Mouse (Mus musculus) embryo, embryonic 10.5 days (tissue): Measurements from ENCODE around the gene Uggt2.
"Not testable (repeated sequence)": the region's sequence is repeated elsewhere in the genome, so short reads cannot be mapped to it uniquely, and the experiment has no call there.

Experiments
- DNase-seq: peaks from one replicate; pipeline ENCODE4 v3.0.0-alpha.2; 2015; ENCODE audit warnings: low spot score

Gene Uggt2

DNA sequence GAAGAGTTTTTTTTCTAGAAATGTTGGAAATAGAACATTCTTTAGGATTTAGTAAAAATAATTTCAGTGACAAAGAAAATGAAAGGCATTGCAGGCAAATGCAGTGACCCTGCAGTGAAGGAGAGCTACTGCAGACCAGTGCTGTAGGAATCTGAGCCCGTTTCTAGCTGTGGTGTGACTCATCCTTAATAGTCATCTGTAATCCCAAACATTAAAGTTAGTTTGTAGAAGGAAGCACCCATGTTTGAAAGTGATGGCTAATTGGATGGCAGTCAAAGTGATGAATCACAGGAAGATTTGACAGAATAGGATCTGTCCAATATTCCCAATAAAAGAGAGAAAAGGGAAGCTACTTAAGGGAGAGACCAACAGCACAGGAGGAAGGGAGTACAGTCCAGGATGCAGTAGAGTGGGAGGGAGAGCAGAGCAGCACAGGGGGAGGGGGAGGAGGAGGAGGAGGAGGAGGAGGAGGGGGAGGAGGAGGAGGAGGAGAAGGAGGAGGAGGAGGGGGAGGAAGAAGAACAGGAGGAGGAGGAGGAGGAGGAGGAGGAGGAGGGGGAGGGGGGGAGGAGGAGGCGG is 71.5 kb downstream of the Uggt2 start:
- DNase-seq: no peak

DNA sequence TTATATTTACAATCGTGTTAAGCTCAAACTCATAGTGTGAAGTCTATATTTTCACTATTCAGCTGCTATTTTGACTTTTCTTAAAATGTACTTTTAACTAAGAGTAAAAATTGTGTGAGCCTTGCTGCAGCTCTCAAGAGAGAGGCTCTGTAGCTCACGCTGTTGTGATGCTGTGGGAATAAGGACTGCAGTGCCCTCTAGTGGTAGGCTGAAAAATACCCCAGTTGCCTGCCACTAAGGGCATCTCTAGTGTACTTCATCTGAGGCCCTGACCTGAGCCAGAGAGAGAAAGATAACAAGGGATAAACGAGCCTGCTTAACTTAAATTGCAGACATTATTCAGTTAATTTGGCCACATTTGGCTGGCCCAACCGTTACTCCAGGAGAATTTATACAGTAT is 72.1 kb downstream of the Uggt2 start:
- DNase-seq: peak; percentile 81

DNA sequence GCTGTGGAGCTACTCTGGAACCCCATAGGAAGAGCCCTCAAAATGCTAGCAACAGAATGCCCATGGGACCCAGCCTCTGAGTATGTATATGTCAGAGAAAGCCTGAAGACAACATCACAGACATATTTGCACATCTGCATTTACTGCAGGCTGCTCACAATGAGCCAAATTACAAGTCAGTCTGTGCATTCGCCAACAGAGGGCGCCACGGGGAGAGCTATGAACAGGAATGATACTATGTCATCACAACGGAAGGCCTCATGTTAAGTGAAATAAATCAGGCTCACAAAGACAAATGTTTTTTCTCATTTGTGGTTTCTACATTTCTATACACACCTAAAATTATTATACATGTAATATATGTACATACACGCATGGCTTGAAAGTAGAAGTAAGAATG is 73.3 kb downstream of the Uggt2 start:
- peak; percentile 56 for DNase-seq

DNA sequence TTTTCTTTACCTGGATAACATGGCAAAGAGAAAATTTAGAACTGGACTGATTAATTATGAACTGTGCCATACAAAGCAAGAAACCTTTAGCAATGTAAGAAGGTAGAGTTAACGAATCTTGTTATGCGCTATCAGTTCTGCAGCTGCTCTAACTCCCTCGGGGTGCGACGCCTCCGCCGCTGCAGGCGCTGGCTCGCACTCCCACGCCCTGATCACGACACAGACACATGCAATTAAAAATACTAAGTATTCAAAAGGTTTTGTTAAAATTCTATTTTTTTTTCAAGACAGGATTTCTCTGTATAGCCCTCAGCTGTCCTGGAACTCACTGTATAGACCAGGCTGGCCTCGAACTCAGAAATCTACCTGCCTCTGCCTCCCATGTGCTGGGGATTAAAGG is 85.7 kb downstream of the Uggt2 start:
- DNase-seq: no peak

DNA sequence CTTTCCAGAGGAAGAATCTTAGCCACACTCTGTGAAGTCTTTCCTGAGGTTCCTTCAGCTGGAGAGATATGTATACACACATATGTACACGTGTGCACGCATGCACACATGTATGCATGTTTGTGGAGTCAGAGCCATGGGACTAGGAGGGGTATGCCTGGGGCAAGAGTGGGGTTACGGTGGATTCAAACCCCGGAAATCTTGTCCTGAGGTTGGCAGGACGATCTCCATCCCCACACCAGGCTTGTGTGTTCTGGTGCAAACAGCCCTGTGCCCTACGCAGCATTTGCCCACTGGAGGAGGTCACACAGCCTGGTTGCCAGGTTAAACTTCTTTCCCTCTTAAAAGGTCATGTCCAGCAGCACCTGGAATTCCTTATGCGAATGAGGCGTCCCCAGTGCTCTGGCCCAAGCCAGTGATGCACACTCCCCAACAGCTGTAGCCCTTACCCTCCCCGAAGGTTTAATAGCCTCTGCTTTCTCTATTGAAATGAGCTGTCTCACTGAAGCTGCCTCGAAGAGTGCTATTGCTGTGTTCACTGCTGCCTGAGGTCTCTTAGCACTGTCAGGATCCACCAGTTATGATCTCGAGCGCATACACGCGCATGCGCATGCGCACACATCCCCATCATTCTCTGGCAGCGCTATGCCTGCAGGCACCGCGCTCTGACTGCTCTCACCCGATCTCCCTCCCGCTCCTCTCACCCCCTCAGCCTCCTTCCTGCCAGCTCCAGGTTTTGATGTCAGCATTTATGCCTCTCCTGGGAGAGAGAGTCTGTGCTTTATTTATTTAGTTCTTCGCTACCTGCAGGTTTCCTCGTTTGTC is 86.4 kb downstream of the Uggt2 start:
- DNase-seq: peak; percentile 55

DNA sequence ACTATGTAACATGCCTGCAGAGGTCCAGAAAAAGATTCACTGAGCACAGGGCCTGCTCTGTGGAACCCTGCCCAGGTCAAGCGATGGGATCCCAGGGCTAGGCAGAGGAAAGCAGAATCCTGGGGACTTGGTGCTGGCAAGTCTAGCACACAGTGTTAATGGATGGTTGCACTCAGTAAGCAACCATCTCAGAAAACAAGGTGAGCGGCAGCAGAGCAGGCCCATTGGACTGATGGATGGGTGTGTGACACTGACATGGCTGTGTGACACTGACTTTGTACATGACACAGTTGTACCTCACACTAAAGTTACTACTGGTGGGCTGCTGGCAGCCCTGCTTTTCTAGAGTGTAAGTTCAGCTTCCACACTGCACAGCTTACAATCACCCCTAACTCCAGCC is 89.7 kb downstream of the Uggt2 start:
- no peak for DNase-seq

DNA sequence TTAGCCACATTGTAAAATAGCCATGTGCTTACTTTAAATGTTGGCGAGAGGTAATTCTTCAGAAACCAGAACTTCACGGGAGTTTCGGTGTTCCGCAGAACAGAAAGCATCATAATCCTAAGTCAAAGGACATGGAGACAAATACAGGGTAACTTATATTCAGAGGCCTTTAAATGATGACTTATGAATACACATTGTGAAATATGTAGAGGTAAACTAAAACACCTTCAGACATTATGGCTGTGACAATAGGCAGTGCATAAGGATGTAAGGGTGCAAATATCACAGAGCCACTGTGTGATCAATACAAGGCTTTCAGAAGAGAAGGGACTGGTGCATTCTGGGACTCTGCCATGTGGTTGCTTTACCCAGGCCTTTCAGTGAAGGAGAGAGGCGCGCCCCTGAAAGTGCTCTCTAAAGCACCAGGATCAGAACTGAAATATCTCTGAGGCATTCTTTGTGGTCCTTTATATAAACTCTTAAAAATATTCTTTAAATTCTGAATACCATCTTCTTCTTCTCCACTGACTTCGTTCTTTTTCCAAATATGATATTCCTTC is 91.1 kb downstream of the Uggt2 start:
- DNase-seq: no peak

DNA sequence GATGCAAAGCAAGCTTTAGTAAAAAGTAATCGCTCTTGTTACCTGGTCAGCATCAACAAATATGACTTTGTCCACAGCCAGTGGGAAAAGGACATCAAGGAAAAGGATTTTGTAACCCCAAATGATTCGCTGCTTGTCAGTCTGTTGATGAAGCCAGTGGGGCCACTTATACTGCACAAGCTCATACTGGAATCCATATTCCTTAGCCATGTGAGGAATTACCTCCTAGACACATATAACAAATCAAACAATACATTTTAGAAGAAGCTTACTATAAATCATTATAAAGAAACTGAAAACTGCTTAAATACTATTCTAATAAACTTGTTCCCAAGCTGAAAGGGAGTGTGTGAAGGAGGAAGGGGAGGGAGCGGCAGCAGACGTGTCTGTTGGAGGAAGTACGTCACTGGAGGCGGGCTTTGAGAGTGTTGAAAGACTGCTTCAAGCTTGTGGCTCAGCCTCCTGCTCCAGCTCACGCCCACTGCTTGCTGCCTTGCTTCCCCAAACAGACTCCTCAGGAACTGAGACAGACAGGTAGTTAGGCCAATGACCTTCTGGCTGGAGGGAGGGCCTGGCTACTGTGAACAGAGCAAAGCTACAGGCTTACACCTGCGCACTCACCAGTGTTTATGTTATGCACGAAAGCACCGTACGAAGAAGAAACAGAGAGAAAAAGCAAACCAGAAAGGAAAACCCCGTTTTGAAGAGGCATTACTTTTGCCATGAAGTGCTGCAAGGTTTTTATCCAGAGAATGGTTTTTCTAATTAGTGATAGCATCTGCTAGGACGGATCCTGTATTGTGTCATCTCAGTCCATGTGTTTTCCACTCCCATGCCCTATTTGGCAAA is 91.9 kb downstream of the Uggt2 start:
- DNase-seq: peak; percentile 100

DNA sequence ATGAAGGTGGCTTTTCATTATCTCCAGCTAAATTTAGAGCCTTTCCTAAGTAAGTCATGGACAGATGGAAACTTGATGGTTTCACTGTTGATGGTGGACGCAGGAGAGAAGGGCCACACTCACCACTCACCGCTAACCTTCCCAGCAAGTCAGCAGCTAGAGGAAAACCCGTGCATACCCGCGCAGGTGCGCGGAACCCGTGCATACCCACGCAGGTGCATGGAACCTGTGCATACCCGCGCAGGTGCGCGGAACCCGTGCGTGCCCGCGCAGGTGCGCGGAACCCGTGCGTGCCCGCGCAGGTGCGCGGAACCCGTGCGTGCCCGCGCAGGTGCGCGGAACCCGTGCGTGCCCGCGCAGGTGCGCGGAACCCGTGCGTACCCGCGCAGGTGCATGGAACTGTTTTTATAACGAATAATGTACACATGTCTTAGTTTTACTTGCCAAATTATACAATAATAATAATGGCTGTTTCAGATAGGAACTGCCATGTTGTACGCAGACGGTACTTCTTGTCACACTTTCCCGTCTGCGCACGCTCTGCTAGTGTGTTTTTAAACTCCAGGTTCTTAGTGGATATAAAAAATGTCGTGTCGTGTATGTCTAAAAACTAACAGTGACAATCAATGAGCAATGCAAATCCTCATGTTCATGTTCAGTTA is 92.7 kb downstream of the Uggt2 start:
- no peak for DNase-seq

DNA sequence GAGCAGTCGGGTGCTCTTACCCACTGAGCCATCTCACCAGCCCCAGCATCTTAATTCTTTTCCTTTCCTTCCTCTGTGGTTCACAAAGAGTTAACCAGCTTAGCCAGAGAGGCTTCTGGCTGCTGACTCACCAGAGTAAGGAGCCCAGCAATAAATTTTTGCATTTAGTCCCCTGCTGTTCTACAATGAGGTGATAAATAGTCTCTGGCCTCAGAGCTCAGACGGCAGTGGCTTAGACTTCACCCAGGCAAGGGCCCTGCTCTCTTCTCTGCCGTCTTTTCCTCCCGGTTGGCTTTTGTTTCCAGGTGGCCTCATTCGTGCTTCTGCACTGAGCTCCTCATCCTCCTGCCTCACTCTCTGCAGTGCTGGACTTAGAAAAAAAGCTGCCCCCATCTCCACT is 93.4 kb downstream of the Uggt2 start:
- DNase-seq: peak; percentile 46

DNA sequence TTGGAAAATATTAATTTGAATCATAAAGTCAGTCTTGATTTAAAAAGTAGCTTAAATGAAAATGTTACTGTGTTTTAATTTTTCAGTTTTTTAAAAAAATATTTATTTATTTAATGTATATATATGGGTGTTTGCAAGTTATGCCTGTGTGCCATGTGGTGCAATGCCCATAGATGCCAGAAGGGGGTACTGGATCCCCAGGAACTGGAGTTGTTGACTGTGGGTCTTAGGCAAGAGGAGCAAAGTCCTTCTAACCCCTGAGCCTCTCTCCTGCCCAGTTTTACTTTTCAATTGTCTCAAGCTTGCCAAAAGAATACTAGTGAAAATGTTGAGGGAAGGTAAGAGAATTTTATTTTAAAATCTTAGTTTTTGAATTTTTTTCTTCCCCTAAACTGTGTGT is 95.9 kb downstream of the Uggt2 start:
- DNase-seq: peak; percentile 54

DNA sequence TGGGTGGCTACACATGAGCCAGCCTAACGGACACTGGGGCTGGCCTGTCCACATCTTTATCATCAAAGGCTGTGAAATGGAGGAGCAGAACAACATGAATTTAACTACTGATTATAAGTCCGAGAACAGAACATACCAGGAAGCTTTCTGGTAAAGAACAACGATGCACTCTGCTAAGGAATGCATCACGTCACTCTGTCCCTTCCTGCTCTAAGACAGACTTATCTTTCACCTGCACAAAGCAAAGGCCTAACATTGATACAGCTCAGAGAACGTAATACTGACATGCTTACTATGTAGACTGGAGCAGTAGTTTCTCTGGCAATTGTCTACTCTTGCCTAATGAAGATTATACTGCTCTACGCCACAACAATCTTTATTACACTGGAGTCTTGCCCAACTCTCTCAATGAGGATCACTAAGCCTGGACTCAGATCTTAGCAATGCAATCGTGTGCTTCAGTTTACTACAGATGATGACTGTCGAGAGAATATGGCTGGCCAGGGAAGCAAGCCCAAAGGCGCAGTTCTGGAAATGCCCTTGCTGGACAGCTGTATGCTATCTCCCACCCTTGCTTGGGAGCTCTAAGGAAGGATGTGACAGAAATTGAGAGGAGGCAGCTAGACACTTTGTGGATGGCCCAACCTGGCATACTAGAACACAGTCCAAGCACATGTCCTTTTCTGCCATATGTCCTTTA is 103.9 kb downstream of the Uggt2 start:
- no peak for DNase-seq

DNA sequence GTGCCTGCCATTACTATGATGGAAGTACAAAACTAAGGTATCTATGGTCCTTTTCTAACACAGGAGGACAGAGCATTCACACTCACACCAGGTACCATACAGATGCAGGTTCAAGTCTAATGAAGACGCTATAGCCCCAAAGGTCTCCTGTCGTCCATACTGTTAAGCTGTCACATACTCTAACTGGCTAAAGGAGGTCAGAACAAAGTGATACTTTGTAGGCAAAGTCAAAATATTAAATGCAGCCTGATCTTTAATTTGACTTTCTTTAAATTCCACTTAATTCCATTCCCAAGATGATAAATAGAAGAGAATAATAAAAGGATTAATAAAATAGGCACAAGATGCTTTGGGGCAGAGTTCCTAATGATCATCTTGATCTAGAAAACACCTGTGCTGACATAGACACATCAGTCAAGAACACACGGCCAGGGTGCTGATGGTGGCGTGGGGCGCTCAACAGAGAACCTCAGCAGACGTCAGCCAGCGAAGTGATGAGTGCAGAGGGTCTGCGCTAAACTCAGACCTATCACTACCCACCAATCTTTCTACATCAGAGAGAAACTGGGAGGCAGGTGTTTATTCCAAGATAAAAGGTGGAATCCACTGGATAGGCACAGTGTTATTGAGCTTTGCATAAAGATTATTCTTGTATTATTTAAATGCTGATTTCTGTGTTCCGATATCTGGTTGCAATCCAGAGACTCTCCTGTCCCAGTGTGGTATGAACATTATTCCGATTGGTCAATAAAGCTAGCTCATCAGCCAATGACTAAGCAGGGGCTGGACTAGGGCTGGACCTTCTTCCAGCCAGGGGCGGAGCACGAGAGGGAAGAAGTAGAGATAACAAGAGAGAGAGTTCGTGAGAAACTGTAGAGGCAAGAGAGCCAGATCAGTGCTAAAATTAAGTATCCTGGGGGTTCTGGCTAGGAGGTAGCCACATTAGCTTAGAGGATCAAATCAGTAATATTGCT is 111.4 kb downstream of the Uggt2 start:
- DNase-seq: peak; percentile 45

DNA sequence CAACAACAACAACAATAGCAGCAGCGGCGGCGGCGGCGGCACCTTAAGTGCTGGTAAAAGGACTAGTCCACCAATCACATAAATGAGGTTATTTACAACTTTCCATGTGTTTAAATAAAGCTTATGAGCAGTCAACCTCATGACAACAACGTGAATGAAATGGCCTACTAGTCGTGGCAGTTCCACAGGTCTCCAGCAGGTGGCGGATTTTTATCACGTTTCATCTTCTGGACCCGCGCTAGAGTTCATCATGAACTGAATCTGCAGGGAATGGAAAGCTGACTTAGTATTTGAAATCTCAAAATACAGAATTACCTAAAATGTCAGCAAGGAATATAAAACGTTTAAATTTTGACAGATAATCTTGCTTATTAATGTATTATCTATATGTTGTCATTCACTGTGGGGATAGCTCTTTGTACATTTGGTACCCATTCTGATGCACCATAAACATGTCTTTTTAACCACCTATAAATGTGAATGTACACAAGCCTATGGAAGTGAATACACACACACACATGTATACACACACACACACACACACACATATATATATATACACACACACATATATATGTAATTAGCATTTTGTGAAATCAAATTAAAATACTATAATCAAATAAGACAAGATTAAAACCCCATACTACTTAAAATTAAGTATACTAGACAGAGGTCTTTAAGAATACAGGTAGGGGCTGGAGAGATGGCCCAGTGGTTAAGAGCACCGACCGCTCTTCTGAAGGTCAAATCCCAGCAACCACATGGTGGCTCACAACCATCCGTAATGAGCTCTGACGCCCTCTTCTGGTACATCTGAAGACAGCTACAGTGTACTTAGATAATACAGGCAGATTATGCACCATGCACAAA is 112.3 kb downstream of the Uggt2 start:
- DNase-seq: peak; percentile 90

DNA sequence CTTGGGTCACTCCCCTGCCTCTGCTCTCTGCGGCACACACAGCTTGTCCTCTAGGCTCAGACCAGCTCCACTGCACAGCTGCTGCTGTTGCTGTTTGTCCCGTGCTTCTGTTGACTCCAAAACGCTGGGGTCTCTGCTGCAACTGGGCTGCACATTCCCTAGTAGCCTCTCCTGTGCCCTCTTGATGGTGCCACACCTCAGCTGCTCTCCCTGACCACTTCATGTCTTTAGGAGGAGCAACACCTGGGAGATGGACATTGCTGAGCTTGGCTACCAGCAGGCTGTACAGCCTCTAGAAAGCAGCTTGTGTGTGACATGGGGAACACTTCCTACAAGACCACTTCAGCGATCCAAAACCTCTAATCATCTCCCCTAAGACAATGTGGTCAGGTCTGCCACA is 115.1 kb downstream of the Uggt2 start:
- DNase-seq: no peak

DNA sequence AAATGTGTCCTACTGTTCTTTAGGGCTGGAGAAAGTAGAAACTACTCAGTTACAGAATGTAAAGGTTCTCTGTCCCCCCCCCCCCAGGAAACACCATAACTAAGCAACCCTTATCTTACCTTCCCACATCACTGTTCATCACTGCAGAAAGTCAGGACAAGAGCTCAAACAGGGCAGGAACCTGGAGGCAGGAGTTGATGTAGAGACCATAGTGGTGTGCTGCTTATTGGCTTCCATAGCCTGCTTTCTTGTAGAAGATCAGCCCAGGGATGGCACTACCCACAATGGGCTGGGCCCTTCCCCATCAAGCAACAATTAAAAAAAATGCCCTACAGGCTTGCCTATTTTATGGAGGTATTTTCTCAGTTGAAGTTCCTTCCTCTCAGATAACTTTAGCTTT is 115.8 kb downstream of the Uggt2 start:
- no peak for DNase-seq

DNA sequence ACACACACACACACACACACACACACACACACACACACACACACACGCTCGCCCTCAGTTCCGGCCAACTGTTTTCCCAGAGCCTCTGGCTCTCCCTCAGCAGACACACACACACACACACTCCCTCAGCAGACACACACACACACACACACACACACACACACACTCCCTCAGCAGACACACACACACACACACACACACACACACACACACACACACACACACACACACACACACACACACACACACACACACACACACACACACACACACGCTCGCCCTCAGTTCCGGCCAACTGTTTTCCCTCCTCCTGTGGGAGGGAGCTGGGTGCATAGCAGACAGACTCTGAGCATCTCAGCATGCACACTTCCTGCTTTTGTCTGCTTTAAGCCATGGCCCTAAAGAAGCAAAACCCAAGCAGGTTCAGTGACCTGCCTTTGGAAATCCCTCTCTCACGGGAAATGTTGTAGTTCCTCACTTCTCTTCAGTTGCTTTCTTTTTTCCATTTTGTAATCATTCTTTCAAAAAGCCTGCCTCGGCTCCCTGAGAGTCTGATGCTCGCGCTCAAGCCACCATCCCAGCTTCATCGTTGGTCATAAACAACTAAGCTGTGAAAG is 116.7 kb downstream of the Uggt2 start:
- DNase-seq: not testable (repeated sequence)

DNA sequence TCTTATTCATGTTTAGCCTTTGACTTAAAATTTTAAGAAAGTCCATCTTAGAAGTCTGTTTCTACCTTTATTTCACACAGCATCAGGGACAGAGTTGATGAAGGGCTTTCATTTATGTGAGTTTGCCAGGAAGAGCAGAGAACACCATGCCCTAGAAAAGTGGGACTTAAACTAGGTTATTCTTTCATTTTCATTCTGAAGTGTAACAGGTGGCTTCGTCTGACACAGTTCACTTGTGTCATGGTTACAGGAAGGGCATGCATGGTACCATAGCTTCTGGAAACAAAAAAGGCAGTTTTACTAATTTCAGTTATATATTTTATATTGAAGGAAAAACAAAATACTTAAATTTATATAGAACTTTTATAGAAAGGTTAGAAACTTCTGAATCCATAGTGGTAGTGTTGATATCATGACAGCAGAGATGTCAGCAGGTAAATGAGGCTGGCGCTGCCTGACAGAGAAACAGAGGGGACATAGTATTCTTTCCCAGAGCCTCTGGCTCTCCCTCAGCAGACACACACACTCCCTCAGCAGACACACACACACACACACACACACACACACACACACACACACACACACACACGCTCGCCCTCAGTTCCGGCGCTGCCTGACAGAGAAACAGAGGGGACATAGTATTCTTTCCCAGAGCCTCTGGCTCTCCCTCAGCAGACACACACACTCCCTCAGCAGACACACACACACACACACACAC is 117.4 kb downstream of the Uggt2 start:
- DNase-seq: not testable (repeated sequence)
